Mouse (Mus musculus): ENCODE measurements at regions not wholly inside any gene's neighbourhood (a gene's known extent, or its start where the extent isn't known, plus 50 kb on each side); places are given as distances from the start of the nearest gene placed in this dataset.
A peak's percentile ranks its signal among the peaks of the same experiment; 100 is the strongest.

DNA sequence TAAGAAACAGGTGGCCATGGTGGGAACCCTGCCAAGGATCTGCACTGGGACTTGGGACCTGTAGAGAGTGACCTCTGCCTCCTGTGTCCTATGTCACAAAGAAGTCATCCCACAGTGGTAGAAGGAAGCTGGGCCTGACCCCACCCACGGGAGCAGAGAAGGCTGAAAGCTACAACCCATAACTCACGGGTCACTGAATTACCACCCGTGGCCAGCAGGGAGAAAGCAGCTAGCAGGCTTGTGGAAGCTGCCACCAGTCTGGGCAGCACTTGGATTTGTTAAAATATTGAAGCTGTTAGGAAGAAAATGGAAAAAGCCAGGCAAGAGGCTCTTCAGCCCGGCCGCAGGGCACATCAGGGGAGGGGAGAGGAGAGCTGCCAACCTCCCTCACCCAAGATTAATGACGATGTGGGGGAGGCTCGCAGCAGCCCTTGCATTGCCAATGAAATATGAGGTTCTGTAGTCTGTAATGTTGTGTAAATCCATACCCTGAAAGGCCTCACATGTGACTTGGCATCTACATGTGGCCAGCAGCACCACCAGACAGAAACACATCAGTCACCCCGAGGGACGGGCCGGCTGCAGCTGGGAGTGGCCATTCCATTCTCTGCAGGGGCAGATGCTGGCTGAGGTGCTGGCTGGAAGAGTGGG is 94.5 kb downstream of the Olfm1 start:
- DNase-seq: no peak

DNA sequence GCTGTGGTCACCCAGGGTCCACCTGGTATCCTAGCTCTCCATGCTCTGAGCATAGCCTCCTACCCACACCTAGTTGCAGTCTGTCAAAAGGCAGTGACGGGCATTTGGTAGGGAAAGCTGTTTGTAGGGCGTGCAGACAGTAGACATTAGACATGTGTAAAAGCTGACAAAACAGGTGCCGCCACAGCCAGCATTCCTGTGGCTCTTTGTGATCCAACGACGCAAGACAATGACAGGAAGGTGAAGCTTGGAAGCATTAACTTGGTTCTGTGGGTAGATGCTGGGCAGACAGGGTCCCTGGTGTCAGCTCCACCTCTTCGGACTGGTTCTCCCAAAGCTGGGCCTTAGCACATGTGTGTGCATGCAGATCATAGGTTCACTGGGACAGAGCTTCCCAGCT is 96.5 kb downstream of the Olfm1 start:
- DNase-seq: no peak

DNA sequence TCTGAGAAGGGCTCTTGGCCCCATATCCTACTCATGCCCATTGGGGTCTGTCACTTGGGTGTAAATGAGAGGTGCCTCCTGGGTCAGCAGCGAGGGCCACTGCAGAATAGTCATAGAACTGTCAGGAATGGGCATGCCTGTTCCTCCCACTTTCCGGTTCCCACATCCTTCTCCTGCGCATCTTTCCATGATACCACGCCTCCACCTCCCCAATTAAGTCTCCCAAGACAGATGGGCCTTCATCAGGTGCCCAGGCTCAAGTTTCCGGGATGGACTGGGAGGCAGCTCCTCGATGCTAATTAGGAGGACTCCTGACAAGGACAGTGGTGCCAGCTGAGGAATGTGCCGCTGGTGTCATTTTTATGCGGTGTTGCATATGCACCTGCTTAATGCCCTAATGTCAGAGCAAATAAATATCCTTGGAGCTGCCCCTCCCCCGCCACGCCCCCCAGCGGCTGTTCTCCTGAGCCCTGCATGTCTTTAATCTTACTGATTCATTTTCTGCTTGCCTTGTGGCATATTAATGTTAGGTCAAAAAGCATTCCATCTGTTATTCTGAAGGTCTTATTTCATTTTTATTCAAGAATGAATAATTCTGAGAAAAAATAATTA is 97.2 kb downstream of the Olfm1 start:
- no peak for DNase-seq

DNA sequence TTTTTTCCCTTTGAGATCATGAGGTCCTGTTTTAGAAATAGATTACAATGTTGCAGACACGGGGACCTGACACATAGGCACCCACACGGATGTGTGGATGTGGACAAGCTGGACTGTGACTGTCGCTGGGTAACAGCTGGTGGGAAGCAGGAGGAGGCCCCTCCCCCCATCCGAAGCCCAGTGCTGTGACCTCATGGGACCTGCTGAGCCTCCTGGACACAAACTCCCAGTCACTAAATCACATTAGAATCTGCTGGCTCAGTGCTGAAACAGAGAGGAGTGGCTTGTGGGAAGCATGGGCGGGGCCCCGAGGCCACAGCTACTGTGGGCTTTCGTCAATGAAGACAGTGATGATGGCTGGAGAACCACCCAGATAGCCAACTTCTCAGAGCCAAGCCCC is 101.7 kb downstream of the Olfm1 start:
- DNase-seq: no peak

DNA sequence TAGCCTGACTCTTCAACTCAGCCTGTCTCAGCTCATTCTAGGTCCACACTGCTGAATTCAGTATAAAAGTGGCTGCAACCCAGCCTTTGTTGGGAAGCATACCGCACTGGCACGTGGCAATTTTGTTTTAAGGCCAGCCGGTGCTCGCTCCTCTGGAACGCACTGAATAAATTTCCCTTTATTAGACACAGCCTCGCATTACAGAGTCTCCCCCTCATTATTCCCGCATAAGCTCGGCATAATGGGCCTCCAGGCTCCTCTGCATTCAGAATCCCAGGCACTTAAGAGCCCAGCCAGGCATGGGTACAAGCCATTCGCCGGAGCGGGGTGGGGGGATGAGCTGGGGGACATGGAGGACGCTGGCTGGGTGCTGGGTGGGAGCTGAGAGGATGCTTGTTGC is 103.4 kb downstream of the Olfm1 start:
- DNase-seq: no peak

DNA sequence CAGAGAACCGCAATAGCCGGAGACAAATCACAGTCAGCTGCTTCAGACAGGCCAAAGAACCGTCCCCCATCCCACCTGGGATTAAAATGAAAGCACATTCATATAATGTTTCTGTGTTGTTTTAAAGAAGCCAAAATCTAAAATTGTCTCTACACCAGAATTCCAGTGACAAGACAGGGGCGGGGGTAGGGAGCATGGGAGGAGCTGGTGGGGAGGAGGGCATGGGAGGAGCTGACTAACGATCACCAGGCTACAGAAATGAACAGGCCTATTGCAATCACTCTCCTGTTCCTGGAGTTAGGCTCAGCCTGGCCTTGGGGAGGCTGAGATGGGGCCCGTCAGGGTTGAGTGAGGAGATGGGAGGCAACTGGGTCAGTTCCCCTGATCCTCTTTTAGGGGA is 105.9 kb downstream of the Olfm1 start:
- no peak for DNase-seq

DNA sequence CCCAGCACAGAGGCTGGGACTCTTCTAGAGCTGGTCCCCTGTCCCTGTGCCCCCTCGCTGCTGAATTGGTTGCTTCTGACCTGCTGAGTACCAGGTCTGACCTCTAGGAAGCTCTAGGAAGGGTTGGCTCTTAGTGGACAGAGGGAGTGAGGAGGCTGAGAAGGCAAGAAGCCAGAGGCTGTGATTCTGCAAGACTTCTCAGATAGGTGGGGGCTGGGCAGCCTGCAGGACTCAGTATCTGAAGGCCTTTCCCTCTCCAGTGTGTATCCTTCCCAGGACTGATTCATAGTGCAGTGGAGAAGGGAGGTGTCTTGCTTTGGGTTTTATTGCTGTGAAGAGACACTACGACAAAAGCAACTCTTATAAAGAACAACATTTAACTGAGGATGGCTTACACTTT is 106.6 kb downstream of the Olfm1 start:
- no peak for DNase-seq

DNA sequence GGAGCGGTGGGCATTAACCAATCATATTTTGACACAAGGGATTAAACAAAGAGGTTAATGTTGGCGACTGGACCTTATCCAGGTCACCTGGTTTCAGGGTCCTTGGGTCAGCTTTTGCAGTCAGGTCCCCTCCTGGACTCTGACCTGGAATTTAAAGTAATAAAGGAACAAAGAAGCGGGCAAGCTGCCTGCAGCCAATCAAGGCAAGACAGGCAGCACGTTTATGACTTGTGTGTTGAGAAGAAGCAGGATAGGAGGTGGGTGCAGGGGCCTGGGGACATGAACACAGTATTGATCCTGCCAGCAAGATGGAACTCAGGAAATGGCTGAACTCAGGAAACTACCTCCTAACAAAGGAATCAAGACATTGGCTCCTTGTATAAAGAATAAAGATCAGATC is 108.5 kb downstream of the Olfm1 start:
- DNase-seq: no peak

DNA sequence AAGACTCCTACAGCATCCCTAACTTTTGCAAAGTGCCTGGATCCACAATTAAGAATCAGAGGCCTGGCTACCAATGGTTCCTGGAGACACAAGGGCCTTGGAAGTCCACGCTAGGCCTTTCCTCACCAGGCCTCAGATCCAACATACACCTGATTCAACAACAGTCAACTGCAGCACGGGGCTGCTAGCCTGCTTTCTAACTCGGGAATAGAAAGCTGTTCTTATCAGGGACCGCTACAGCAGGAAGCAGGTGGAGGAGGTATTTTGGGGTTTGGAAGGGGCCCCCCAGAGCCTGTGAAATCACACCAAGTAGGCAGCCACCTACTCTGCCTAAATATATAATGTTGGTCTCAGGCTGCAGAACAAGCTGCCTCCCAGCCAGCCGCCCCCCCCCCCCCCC is 111.1 kb downstream of the Olfm1 start:
- DNase-seq: peak; percentile 82

DNA sequence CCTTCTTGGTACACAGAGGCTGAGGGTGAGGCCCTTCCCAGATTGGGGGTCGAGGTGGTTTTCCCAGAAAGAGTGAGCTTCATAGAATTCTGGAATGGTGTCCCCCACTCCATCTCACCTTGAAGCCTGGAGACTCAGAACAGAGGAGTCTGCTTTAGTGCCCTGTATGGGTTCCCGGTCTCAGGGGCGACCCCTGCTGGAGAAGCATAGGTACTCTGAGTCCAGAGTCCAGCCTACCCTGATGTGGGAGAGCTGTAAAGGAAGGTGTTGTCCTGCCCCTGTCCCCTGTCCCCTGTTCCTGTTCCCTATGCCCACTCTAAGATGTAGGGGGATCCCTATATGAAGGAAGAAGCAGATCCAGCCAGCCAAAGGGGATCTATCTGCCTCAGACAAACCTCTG is 111.9 kb downstream of the Olfm1 start:
- DNase-seq: peak; percentile 53

DNA sequence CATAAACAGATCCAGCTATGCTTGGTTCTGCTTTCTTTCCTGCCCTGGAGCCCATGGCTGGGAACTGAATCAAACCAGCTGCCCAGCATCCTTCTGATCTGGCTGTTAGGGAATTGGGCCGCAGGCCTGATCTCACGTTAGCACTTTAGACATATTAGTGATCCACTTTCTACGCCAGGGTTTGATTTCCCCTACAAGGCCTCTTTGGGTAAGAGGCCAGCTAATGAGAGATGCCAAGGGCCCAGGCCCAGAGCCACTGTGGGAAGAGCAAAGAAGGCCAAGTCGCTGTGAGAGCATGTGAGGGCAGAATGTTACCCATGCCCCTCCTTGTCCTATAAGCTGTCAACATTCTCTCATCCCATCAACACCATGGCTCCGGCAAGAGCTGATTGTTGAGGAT is 116.3 kb downstream of the Olfm1 start:
- DNase-seq: no peak

DNA sequence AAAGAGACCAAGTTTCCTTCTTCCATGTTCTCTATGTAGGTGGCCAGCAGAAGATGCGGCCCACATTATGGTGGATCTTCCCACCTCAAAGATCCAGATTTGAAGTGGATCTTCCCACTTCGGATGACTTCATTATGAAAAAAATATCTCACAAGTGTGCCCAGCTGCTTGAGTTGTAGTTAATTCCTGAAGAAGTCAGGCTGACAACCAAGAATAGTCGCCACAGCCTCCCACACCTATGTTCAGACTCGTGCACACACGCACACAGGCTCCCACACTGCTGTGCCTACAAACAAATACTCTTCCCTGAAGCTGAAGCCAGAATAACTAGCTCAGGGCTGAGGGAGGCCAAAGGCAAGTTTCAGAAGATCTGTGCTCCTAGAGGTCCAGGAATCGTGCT is 119.4 kb downstream of the Olfm1 start:
- DNase-seq: peak; percentile 81

DNA sequence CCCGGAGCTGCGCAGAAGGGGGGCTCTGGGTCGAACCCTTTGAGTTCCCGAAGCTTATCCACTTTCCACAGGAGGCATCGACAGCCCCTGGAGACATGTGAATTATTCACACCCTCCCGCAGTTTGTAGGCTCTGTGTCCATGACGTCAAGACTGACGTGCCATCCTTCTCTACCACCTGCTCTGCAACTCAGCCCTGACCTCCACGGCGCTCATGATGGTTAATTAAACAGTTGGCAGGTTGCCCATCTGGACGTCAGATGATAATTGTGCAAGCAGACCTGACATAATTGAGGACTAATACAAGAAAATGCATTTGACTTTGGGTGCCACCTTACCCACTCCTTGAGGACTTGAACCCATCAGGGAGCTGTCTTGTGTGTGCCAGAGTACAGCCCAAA is 121.1 kb upstream of the Ppp1r26 start:
- no peak for DNase-seq

DNA sequence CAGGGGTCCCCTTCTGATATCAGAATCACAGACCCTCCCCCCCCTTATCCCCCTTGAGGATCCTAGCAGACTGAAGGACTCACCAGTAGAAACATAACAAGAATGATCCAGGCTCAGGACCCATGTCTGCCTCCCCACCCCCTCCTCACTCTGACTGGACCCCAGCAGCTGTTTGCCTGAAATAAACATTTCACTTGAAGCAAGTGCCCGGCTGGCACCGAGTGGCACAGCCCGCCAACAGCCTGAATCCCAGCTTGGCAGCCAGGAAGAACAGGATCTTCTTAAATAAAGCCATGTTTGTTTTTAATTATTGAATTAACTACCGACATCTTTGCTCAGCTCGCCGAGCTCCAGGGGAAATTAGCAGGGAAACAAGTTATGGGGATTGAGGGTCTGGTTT is 120.5 kb upstream of the Ppp1r26 start:
- DNase-seq: no peak

DNA sequence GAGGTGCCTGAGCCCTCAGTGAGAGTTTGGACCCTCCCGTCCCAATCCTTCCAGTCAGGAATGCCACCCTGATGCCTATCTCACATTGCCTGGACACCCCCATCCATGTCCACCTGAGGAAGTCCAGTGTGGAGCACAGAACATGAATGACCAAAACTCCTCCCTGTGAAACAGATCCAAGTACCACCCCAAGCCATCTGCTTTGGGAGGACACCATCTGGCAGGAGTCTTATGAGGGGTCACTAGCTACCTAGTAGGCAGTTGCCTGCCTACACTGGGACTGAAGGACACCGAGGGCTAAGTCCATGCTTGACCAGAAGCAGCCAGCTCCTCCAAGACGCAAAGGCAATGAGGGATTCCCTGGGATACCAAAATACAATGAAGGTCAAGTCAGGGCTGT is 119.9 kb upstream of the Ppp1r26 start:
- no peak for DNase-seq

DNA sequence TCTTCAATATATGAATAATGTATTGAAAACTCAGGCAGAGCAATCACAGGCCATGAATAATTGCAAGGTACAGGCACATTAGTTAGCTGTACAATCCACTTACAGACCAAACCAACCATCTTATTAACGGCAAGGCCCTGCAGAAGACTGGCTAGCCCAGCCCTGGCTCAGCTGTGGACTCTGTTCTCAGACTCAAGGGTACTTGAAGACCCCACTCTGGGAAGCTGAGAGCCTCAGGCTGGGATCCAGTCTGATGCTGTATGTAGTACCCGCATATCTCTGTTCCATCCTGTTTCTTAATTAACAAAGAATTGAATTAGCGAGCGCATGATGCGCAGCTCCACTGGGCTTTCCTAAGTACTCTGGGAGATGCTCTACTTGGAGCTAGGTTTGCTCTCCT is 117.5 kb upstream of the Ppp1r26 start:
- DNase-seq: no peak

DNA sequence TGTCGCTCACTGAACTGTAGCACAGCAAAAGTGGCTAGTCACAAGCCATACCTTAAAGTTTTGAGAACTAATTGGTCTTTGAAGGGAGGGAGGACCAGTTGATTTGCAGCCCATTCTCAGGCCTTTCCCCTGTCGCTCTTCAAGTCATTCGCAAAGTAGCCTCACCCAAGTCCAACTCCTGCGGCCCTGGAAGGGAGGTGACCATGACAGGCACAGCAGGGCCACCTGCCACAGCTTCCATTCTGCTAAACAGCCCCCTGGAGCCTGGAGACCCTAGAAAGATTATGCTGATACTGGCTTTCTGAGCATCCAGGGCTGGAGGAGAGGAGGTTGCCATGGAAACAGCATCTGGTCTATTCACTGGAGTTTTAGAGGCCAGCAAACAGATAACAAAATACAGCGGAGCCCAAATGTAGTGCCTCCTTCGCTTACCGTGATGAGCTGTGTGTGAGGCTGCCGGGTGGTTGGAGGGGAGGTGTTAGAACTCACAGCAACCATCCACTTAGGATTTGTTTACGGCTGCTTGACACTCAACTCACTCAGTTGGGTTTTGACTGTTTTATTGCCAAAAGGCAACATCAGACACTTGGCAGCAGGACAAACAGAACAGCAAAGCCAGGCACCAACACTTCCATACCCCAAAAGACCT is 111.3 kb upstream of the Ppp1r26 start:
- DNase-seq: peak; percentile 33

DNA sequence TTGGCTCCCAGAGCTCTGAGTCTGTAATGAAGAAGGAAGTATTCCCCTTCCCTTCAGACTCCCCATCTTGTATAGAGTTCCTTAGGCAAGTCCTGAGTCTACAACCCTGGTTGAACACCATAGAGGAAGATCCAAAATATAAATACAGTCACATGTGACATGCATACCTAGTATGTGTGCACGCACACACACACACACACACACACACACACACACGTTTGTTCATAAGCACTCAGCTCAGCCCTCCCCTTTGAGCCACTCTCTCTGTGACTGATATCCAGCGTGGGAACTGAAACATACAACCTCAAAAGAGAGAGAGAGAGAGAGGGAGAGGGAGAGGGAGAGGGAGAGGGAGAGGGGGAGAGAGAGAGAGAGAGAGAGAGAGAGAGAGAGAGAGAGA is 110.8 kb upstream of the Ppp1r26 start:
- DNase-seq: no peak

DNA sequence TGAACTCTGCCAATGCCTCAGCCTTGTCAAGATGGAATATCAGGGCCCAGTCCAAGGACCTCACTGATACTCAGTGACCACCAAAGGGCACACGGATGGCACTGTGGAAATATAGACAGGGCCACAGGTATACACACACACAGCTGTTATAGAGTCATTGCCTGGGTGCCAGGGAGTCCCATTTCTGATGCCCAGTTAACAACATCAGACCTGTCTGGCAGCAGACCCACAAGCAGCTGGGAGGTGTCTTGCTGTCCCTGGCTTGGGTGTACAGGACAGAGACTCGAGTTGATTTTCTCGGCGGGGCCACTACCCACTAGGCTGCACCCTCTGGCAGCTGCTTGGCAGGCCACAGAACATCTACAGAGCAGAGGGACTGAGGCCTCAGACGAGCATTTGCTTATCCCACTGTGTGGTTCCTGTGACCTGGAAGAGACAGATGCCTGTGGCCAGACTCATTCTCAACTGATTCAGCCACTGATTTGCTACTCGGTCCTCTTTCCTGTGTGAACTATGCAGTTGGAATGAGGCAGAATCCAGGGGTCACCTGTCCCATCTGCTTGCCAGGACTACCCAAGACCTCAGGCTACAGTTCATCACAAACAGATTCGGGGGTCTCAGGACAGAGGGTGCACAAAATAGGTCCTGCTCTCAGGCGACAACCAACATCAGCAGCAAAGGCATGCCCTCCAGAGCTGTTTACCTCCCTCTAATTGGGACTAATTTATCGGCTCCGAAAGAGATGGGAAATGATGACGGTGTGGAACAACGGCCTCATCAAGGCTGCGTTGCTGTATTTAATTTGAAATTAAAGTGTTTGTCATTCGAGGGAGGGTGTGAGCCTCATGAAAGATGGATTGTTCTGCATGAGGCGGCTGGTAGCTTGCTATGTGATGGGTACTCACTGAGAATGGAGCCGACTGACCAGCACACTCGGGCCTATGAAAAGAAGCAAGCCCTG is 110.0 kb upstream of the Ppp1r26 start:
- DNase-seq: no peak

DNA sequence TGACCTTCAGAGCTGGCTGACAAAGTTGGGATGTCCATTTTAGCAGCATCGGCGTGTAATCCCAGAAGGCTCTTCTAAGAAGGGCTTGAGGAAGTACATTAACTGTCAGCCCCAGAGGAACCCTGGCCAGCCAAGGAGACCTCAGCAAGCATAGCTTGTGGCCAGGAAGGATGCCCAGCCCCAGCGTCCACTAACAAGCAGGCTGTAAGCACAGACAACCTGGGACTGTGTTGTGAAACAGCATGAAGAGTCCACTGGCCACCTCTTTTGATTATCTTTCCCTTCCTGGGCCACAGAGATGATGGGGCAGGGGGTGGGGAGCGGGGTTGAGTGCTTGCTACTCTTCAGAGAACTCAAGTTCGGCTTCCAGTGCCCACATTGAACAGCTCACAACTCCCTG is 109.0 kb upstream of the Ppp1r26 start:
- DNase-seq: no peak

DNA sequence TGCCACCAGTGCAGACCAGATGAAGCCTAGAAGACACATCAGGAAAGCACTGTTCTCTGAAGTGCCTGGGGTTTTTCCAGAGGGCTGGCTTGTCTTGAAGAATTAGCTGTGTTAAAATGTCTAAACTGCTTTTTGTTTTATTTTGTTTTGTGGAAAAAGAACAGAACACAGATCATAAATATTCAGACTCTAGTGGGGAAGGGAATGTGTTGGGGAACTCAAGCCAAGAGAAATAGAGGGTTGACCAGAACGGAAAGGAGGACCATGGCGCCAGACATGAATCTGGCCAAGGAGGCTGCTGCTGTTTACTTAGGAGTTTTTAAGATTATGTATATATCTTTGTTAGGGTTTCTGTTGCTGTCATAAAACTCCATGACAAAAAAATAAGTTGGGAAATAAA is 105.3 kb upstream of the Ppp1r26 start:
- DNase-seq: no peak

DNA sequence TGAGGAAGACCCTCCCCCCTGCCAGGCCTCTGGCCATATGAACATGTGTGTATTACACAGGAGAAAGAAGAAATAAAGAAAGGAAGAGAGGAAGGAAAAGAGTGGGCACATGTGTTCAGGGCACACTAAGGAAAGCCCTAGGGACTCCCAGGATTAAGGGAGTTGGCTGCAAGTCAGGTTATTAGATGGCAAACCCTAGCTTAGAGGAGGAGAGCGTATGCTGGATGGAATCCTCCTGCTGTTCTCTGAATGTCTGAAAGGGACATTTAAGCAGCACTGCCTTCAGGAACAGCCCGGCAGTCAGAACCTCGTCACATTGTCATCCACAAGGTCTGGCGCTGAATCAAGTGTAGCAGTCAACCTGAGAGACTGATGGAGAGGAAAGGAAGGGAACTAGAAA is 98.1 kb upstream of the Ppp1r26 start:
- DNase-seq: no peak

DNA sequence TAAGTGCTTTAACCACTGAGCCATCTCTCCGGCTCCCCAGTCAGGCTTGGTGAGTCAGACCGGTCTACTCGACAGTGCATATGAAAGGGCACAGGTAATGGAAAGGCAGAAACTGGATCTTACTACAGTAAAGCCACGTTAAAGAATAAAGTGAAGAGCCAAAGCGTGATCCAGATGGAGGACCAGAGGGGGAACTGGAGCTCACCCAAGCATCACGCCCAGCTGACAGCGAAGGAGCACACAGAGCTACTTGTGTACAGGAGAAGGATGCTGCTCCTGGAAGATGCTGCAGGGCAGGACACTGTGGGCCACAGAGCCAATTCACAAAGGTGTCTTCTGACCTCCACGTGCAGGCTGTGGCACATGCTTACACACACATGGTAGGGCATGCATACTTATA is 96.7 kb upstream of the Ppp1r26 start:
- DNase-seq: no peak

DNA sequence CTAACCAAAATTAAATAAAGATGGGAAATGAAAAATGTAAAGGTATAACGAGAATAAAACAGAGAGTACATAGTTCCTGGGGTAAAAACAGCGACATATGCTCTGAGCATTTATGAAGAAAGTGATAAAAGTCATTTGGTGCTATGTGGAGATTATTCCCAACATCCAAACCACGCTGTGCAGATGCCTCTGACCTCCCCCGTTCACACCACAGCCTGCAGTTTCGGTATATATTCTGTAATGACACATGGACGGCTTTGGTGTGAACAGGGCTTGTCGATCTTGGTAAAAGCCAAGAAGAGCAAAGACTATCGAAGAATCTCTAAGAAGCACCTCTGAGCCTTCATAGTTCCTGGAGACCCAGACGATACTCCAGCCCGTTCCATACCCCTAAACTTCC is 95.2 kb upstream of the Ppp1r26 start:
- DNase-seq: peak; percentile 26
